Mouse (Mus musculus): ENCODE measurements around the gene Acot1.
"Not testable (repeated sequence)": the region's sequence is repeated elsewhere in the genome, so short reads cannot be mapped to it uniquely, and the experiment has no call there.

DNA sequence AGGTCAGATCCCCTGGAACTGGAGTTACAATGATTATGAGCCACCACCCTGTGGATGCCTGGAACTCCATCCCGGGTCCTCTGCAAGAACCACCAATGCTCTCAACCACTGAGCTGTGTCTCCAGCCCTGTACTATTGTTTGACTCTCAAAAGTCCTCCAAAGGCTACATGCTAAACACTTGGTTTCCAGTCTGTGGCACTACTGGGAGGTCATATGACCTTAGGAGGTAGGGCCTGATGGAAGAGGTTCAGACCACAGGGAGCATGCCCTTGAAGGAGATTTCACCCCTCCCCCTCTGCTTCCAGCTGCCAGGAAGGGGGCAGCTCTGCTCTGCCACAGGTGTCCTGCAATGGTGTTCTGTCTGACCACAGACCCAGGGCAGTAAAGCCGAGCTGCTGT is 24.0 kb downstream of the Acot1 start:
- TF ChIP-seq CTCF (IDR thresholded peaks at IDR 0.05; ENCODE audit: extremely low read depth, insufficient read depth, insufficient read length, insufficient replicate concordance); POLR2A (IDR thresholded peaks at IDR 0.05; ENCODE audit: low read depth, low read length): not testable (repeated sequence)

Data from spleen, adult 2 months (tissue).